Mouse (Mus musculus): ENCODE measurements around the gene Zfp777.

Zfp777 gene

DNA sequence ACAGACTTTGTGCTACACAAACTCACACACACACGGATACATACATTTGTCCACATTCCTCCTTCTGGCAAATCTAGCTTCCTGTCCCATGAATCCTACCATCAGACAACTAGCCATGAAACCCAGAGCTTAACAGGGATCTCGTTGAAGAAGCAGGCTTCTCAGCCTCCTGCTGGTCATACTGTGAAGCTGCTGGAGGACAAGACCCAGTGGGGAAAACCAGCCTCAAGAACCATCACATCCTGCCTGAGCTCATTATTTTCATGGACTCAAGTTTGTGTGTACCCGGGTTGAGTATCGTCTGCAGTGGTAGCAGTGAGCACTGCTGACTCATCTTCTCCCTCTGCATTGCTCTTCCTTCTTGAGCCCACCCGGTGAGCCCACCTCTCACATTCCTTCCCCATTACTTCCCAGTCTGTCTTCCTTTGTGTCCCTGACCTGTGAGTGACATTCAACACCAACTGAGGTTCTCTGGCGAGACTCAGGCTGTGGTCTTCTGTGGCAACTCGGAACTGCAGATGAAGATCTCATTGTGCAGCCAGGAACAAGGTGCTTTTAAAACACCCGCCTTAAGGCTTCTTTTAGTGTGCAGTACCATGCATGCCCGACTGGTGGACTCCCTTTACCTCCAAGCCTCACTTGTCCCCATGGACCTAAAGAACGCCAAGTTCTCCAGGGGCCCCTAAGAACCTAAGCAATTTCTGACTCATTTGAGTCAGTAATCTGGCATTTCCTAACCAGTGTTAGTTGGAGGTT is 22.6 kb downstream of the Zfp777 start:
- DNase-seq (ENCODE audit: low spot score in 2 of 2) = no peak

DNA sequence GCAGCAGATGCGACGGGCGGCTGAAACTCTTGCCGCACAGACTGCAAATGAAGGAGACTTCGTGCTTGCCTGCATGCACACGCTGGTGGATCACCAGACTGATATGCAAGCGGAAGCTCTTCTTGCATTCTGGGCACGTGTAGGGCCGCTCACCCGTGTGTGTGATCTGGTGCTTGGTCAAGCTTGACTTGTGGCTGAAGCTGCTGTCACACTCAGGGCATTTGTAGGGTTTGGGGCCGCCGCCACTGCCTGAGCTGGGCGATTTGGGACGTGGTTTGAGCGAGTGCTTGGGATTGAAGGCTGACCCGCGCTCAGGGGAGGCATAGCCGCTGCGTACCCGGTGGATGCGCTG is 23.7 kb downstream of the Zfp777 start:
- no peak for DNase-seq (ENCODE audit: low spot score in 2 of 2)

DNA sequence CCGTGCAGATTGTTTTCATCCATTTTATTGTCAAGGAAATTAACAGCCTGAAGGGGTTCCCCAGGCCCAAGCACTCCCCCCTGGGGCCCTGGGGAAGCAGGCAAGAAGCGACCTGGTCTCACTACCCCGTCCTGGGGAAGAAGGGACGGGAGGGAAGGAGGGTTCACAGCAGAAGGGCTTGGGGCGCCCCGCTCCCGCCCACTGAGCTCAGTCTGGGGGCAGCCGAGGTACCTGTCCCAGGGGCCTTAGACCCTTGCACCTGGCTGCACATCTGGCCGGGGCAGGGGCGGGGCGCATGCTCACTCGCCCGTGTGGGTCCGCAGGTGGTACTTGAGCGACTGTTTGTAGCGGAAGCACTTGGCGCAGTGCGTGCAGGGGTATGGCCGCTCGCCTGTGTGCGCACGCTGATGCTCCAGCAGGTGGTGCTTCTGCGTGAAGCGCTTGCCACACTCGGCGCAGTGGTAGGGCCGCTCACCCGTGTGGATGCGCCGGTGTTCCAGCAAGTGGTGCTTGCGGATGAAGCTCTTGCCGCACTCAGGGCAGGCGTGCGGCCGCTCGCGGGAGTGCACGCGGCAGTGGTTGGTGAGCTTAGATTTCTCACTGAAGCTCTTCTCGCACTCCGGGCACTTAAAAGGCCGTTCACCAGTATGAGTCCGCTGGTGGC is 24.2 kb downstream of the Zfp777 start:
- DNase-seq (ENCODE audit: low spot score in 2 of 2) = no peak

DNA sequence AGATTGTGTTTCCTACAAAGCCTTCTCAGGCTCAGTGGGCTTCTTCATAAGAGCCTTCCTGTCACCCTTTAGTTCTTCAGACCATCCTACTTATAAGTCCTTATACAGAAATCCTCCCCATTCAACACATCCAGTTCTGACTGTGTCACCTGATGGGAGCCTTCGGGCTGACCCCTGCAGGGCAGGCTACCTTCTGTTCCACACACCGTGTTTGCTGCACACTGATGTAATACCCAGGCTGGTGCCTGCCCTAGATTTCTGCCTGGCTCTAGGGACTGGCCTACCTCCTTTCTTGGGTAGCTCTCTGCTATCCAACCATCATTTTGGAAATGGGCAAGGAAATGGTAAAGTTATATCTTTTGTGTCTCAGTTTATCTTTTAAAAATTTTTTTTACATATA is 26.0 kb downstream of the Zfp777 start:
- DNase-seq (ENCODE audit: low spot score in 2 of 2) = no peak

DNA sequence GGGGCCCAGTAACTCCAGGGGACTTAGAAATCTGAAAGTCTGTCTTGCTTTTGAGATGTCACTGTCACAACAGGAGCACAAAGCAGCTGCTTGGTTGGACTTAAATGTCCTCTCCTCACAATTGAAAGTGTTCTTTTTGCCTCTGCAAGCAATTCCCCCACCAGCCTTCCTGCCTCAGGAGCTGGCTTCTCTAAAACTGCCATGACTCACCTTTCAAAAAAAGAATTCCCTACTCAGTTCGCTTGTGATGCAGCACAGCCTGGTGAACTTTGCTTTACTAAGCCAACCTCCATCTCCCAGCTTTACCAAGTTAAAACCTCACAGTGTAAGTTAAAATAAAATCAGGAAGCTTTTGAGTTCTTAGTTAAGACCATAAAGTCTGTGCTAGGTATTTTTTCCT is 27.0 kb downstream of the Zfp777 start:
- no peak for DNase-seq (ENCODE audit: low spot score in 2 of 2)

DNA sequence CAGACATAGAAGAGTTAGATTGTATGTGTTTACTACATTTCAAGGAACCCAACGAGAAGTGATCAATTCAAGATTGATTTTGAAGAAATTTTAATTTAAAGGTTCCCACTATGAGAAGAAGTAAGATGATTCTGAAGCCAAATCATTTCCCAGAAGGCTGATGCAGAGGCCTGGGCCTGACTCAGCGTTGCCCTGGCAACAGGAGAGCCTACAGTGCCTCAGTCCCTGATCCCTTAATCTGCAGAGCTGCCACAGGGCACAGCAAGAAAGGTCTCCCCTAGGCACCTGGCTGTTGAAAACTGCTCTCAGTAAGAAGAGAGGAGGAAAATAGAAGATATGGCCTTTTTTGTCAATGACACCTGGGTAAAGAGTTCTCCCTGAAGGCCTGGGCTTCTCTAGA is 28.7 kb downstream of the Zfp777 start:
- peak in 1 of 2 experiments; percentile 44 for DNase-seq (ENCODE audit: low spot score in 2 of 2)

DNA sequence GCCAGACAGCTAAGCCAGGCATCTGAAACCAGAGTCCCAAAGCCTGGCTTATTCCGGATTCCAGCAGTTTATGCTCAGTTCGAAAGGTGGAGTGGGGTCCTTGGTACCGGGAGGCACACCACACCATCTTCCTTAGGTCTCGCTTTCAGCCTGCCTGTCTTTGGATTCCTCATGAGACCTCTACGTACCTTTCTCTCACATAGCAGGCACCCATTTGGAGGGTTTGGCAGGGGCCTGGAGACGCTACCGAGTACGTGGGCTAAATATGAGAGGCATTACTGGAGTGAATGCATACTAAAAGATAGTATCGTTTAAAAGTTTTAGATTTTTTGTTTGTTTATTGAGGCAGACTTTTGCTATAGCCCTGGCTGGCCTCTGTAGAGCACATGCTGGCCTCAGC is 31.9 kb downstream of the Zfp777 start:
- no peak for DNase-seq (ENCODE audit: low spot score in 2 of 2)

DNA sequence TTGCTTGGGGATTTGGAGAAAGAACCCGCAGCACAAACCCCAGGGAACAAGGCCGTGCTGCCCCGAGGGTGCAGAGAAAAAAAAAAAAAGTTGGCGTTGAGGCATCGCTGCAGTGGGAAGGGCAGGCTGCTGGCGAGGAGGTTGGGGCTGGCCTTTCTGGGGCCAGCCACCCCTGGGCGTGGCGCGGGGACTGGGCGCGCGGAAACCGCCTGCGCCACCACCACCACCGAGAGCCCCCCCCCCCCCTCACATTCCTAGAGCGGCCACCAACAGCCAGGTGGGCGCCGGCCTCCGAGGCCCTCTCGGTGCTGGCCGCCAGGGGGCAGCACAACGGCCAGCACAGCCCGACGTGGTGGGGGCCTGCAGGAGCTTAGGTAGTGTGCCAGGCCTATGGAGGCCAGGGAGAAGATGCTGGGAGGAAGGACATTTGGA is 32.6 kb downstream of the Zfp777 start:
- DNase-seq (ENCODE audit: low spot score in 2 of 2) = peak in 1 of 2 experiments; percentile 44

DNA sequence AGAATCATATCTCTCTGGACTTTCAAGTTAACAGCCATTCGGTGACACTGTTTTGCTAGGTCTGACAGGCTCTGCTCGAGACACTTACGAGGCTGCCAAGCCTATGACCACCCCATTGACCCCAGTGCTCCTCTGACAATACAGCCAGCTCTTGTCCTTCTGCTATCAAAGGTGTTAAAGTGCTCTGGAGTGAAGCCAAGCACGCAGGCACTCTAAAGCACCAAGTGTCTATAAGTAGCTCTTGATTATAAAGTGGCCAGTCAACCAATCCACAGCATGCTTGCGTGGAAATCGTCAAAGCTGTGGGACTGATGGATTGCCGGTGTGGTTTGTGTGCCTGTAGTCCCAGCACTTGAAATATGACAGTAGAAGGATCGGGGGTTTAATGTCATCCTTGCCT is 38.0 kb downstream of the Zfp777 start:
- no peak for DNase-seq (ENCODE audit: low spot score in 2 of 2)

DNA sequence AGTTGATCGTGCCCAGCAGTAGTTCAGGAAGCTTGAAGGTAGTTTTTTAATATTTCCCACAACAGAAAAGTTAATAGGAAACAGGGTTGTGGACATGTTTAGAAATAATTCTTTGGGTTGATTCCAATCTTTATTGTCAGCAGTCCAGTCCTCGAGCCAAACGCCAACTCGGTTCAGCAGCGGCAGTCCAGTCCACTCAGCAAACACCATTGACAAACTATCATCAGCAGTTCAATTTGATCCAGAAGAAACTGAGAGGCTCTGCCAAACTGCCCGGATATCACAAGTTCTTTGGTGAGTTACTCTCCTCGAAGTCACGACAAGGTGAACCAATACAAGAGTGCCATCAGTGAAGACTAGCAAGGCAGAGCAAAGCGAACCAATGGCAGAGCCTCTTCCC is 53.0 kb downstream of the Zfp777 start:
- DNase-seq (ENCODE audit: low spot score in 2 of 2) = no peak

DNA sequence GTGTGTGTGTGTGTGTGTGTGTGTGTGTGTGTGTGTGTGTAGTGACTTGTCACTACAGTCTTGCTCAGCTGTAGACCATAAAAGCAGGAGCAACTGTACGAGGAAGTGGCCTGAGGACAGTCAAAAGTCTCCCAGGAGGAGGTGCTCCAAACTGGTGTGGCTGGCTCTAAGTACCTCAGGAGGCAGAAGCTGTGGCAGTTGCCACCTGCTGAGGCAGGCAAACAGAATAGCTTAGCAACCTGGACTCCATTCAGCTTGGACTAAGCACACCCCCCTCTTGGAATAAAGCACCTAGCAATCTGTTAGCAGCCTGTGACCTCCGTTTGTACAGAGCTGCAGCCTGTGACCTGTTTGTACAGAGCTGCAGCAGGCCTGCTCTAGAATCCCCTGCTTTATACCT is 64.8 kb downstream of the Zfp777 start:
- DNase-seq (ENCODE audit: low spot score in 2 of 2) = no peak

DNA sequence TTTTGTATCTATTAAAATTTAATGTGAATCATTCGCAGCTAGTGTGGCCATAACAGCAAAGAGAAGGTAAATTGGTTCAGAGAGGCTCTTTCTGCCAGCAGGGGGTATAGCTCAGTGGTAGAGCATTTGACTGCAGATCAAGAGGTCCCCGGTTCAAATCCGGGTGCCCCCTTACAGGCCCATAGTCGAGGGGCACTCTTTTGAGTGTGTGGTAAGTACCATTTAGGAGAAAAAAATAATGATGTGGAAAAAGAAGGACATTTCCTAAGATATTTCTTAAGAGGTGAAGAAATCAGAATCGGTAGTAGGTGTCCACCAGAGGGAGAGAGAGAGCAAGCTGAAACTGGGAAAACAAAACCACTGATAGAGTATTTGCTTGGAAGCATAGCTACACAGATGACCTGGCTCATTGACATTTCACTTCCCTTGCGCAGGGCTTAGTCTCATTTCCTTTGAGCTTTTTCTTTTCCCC is 69.8 kb downstream of the Zfp777 start:
- peak; percentile 64 to 66 for DNase-seq (ENCODE audit: low spot score in 2 of 2)

DNA sequence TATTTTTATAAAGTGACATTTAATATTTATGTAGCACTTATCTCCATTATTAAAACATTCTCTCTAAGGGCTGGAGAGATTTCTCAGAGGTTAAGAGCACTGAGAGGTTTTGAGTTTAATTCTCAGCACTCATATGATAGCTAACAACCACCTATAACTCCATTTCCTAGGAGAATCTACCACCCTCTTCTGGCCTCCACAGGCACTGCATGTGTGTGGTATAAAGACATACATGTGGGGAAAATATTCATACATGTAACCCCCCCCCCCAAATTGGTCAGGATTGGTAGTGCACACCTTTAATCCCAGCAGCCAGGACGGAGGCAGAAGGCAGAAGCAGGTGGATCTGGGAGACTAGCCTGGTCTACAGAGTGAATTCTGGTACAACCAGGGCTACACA is 74.1 kb downstream of the Zfp777 start:
- DNase-seq (ENCODE audit: low spot score in 2 of 2) = no peak
